Mouse (Mus musculus) forebrain, postnatal 0 days (tissue): ENCODE data around the gene Elk3. TPM values are rescaled to one million over a fixed set of nuclear protein-coding genes. Genes with fewer than 3 reads are reported as not detected.

Experiments
- ATAC-seq: fragments of 200-750 bp; cut with Nextera tagmentation; 2 replicates; pipeline ENCODE4 v1.8.0; 2017; ENCODE audit warnings: mild to moderate bottlenecking, moderate library complexity
- DNase-seq: peaks from one replicate; pipeline ENCODE4 v3.0.0-alpha.2; 2015
- H3K27ac ChIP-seq: fragments of 300-500 bp; sonication (generic); 2 replicates; pipeline ENCODE4 v1.5.1; 2014; ENCODE audit warnings: low read depth, mild to moderate bottlenecking, antibody characterized with exemption, low read length, moderate library complexity, mixed read lengths
- H3K27me3 ChIP-seq: fragments of 300-500 bp; sonication (generic); 2 replicates; pipeline ENCODE4 v1.6.1; 2014; ENCODE audit warnings: mild to moderate bottlenecking, low read length, mixed read lengths; ENCODE audit not compliant: insufficient read depth
- H3K36me3 ChIP-seq: fragments of 300-500 bp; sonication (generic); 2 replicates; pipeline ENCODE4 v1.6.1; 2014; ENCODE audit warnings: mild to moderate bottlenecking, moderate library complexity; ENCODE audit not compliant: insufficient read depth
- H3K4me1 ChIP-seq: fragments of 300-500 bp; sonication (generic); 2 replicates; pipeline ENCODE4 v1.6.1; 2014; ENCODE audit warnings: antibody characterized with exemption; ENCODE audit not compliant: insufficient read depth
- H3K4me2 ChIP-seq: fragments of 300-500 bp; sonication (generic); 2 replicates; pipeline ENCODE4 v1.6.1; 2014; ENCODE audit warnings: low read depth, mild to moderate bottlenecking, moderate library complexity
- H3K4me3 ChIP-seq: fragments of 300-500 bp; sonication (generic); 2 replicates; pipeline ENCODE4 v1.5.1; 2014; ENCODE audit warnings: low read depth, low read length, mixed read lengths
- H3K9ac ChIP-seq: fragments of 300-500 bp; sonication (generic); 2 replicates; pipeline ENCODE4 v1.6.1; 2014; ENCODE audit warnings: mild to moderate bottlenecking
- H3K9me3 ChIP-seq: fragments of 300-500 bp; sonication (generic); 2 replicates; pipeline ENCODE4 v1.6.1; 2016; ENCODE audit warnings: low read length
- CTCF ChIP-seq: sonication (generic); IDR thresholded peaks from 2 replicates; pipeline ENCODE4 v1.5.1; 2016; ENCODE audit warnings: antibody characterized with exemption, control low read depth, low read depth
- whole genome bisulfite sequencing: fragments of 180-500 bp; shearing (Covaris S2); extraction: QIAGEN DNeasy Blood & Tissue Kit; methylation state at CpG from one replicate; pipeline ENCODE4 v1.1.7; 2014; 5-methylcytosine and 5-hydroxymethylcytosine counted together
- polyA plus RNA-seq: library from polyadenylated mRNA; unstranded; fragments of >200 nt; fragmentation: Nextera tagmentation; extraction: Ambion mirVana; gene quantifications from 2 replicates; pipeline ENCODE4 v1.2.1, GENCODE M21; 2015
- total RNA-seq: library from RNA; depleted of rRNA; stranded (reverse); fragments of >200 nt; gene quantifications from 2 replicates; pipeline ENCODE4 v1.2.3, GENCODE M21; 2014

Elk3 gene
- total and polyA plus RNA-seq, 2 experiments from 2014 or later, result 6.2 to 8.8 TPM

GRCm38 (mm10) chr10:93309934-93310621 lies 857 bp downstream of the Elk3 start:
- ATAC-seq (peak; percentile 19; the same call in 1 of the 2 replicates), DNase-seq (no peak)
- no peaks in the 10 kb centered on the region for H3K36me3 ChIP-seq
- no peaks in the 10 kb centered on the region for H3K9me3 ChIP-seq
- peak overlapping the region; percentile 100 for H3K4me2 ChIP-seq
- H3K27me3 ChIP-seq, result no peaks in the 10 kb centered on the region
- peak overlapping the region; percentile 59 for H3K4me3 ChIP-seq
- WGBS, result 1% methylated on average over 43 of the region's 43 CpGs
- no peaks in the 10 kb centered on the region for H3K4me1 ChIP-seq
- TF ChIP-seq CTCF, result no peak
- peak overlapping the region; percentile 65 for H3K9ac ChIP-seq
- peak overlapping the region; percentile 62 for H3K27ac ChIP-seq

GRCm38 (mm10) chr10:93309131-93309933 lies 1.6 kb downstream of the Elk3 start:
- H3K27me3 ChIP-seq, result no peaks in the 10 kb centered on the region
- no peaks in the 10 kb centered on the region for H3K4me1 ChIP-seq
- 2% methylated on average over 22 of the region's 23 CpGs for WGBS
- peak overlapping the region; percentile 100 for H3K4me2 ChIP-seq
- no peaks in the 10 kb centered on the region for H3K36me3 ChIP-seq
- TF ChIP-seq CTCF, result no peak
- peak; percentile 74 for DNase-seq
- peak overlapping the region; percentile 62; the same call in 1 of the 2 replicates for H3K27ac ChIP-seq
- H3K4me3 ChIP-seq, result peak overlapping the region; percentile 59
- no peaks in the 10 kb centered on the region for H3K9me3 ChIP-seq
- H3K9ac ChIP-seq, result peak overlapping the region; percentile 65
- peak; percentile 57 for ATAC-seq

GRCm38 (mm10) chr10:93306367-93306766 lies 4.6 kb downstream of the Elk3 start:
- Histone ChIP-seq H3K9me3 (no peaks in the 10 kb centered on the region), H3K27ac (no peak overlapping the region), H3K27me3 (no peaks in the 10 kb centered on the region), H3K36me3 (no peaks in the 10 kb centered on the region), H3K4me2 (no peak overlapping the region), H3K4me1 (no peaks in the 10 kb centered on the region), H3K9ac (no peak overlapping the region), H3K4me3 (no peak overlapping the region)
- WGBS, result 84% methylated on average over 11 of the region's 11 CpGs
- ATAC-seq (no peak), DNase-seq (no peak)
- TF ChIP-seq CTCF, result no peak

GRCm38 (mm10) chr10:93305946-93306345 lies 5.0 kb downstream of the Elk3 start:
- H3K36me3 ChIP-seq, result no peaks in the 10 kb centered on the region
- H3K4me3 ChIP-seq, result no peak overlapping the region
- H3K9me3 ChIP-seq, result no peaks in the 10 kb centered on the region
- 65% methylated on average over 6 of the region's 6 CpGs for WGBS
- no peaks in the 10 kb centered on the region for H3K27me3 ChIP-seq
- no peak overlapping the region for H3K27ac ChIP-seq
- H3K4me1 ChIP-seq, result no peaks in the 10 kb centered on the region
- TF ChIP-seq CTCF, result no peak
- H3K9ac ChIP-seq, result no peak overlapping the region
- DNase-seq, result no peak
- no peak overlapping the region for H3K4me2 ChIP-seq
- no peak for ATAC-seq

- no peak overlapping the region for H3K4me2 ChIP-seq
- H3K36me3 ChIP-seq, result no peaks in the 10 kb centered on the region
- H3K9me3 ChIP-seq, result no peaks in the 10 kb centered on the region
- no peak overlapping the region for H3K9ac ChIP-seq
- H3K27ac ChIP-seq, result no peak overlapping the region
- TF ChIP-seq CTCF, result no peak
- H3K4me3 ChIP-seq, result no peak overlapping the region
- WGBS, result 78% methylated on average over 4 of the region's 4 CpGs
- ATAC-seq, result no peak
- H3K4me1 ChIP-seq, result no peaks in the 10 kb centered on the region
- DNase-seq, result no peak
- no peaks in the 10 kb centered on the region for H3K27me3 ChIP-seq
Measured at GRCm38 (mm10) chr10:93303231-93303630, 7.7 kb downstream of the Elk3 start.

- H3K27me3 ChIP-seq, result no peaks in the 10 kb centered on the region
- H3K9me3 ChIP-seq, result no peaks in the 10 kb centered on the region
- H3K9ac ChIP-seq, result no peak overlapping the region
- TF ChIP-seq CTCF, result no peak
- H3K4me2 ChIP-seq, result no peak overlapping the region
- 80% methylated on average over 8 of the region's 8 CpGs for WGBS
- DNase-seq (no peak), ATAC-seq (no peak)
- H3K27ac ChIP-seq, result no peak overlapping the region
- no peaks in the 10 kb centered on the region for H3K4me1 ChIP-seq
- H3K4me3 ChIP-seq, result no peak overlapping the region
- no peaks in the 10 kb centered on the region for H3K36me3 ChIP-seq
Measured at GRCm38 (mm10) chr10:93301831-93302230, 9.1 kb downstream of the Elk3 start.

- no peaks in the 10 kb centered on the region for H3K4me1 ChIP-seq
- DNase-seq (no peak), ATAC-seq (no peak)
- H3K27me3 ChIP-seq, result no peaks in the 10 kb centered on the region
- no peak overlapping the region for H3K27ac ChIP-seq
- no peaks in the 10 kb centered on the region for H3K36me3 ChIP-seq
- no peak overlapping the region for H3K4me3 ChIP-seq
- no peaks in the 10 kb centered on the region for H3K9me3 ChIP-seq
- no peak overlapping the region for H3K4me2 ChIP-seq
- H3K9ac ChIP-seq, result no peak overlapping the region
- no peak for TF ChIP-seq CTCF
- 63% methylated on average over 7 of the region's 7 CpGs for WGBS
Measured at GRCm38 (mm10) chr10:93298208-93298607, 12.7 kb downstream of the Elk3 start.
